Mouse (Mus musculus): ENCODE measurements around the gene Hdac10. TPM values are rescaled to one million over a fixed set of nuclear protein-coding genes. Genes with fewer than 3 reads are reported as not detected.
A peak's percentile ranks its signal among the peaks of the same experiment; 100 is the strongest.

Hdac10 gene
- polyA plus RNA-seq, 1 experiment from 2014 or later: 15.0 TPM

DNA sequence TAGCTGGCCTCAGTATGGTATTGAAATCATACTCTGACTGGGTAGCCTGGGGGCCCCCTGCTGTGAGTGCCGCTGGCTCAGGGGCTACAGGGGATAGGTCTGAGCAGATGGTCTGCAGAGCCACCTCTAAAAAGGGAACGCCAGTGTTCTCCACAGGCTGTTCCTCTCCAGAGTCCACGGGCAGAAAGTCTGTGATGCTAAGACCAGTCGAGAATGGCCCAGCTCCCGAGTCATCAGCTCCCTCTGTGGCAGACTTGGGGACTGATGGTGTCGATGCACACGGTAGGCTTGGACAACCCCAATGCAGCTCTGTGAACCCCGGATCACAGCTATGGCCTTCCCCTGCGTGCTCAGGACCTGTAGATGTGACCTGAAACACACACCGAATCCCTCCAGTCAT is 24.6 kb downstream of the Hdac10 start:
- H3K4me2 ChIP-seq (replicated peaks; ENCODE audit: low read depth, low read length): no peak overlapping the region
- WGBS: 88% methylated on average over 10 of the region's 10 CpGs
- no peaks in the 10 kb centered on the region for H3K9me3 ChIP-seq (ENCODE audit: control insufficient read depth, low read depth, low read length)
- H3K4me3 ChIP-seq (ENCODE audit: low read depth, low read length): no peak overlapping the region
- H3K27me3 ChIP-seq (ENCODE audit: control insufficient read depth, insufficient read depth, low read length): no peaks in the 10 kb centered on the region
- no peak for ATAC-seq (ENCODE audit: insufficient number of reproducible peaks, insufficient read depth, low FRiP score, low read depth)
- no peak overlapping the region for H3K9ac ChIP-seq (replicated peaks; ENCODE audit: low read depth, low read length)
- no peaks in the 10 kb centered on the region for H3K4me1 ChIP-seq (ENCODE audit: control insufficient read depth, insufficient read depth, low read length)
- peaks cover 77% of the 10 kb centered on the region for H3K36me3 ChIP-seq (ENCODE audit: control insufficient read depth, insufficient read depth, low read length)
- no peak overlapping the region for H3K27ac ChIP-seq (ENCODE audit: low read length)

DNA sequence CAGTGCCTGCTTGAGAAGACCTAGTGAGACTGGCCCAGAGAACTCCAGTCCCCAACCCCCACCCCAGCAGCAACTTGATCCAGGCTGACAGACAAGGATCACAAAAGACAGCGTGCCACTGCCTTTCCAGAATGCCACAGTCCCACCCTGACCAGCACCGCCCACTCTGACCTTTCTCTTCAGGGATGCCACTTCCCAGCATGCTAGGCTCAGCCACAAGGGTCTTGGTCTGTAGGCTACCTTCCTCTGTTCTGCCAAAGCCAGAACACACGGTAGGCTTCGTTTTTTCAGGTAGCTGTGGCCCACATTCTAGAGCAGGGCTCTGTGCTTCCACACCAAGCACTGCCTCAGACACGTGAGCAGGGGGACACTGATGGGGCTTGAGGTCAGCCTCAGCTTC is 25.9 kb downstream of the Hdac10 start:
- ATAC-seq (ENCODE audit: insufficient number of reproducible peaks, insufficient read depth, low FRiP score, low read depth): no peak
- Histone ChIP-seq H3K4me3 (ENCODE audit: low read depth, low read length) (no peak overlapping the region), H3K4me1 (ENCODE audit: control insufficient read depth, insufficient read depth, low read length) (no peaks in the 10 kb centered on the region), H3K4me2 (replicated peaks; ENCODE audit: low read depth, low read length) (no peak overlapping the region), H3K27me3 (ENCODE audit: control insufficient read depth, insufficient read depth, low read length) (no peaks in the 10 kb centered on the region), H3K36me3 (ENCODE audit: control insufficient read depth, insufficient read depth, low read length) (peaks cover 84% of the 10 kb centered on the region), H3K9ac (replicated peaks; ENCODE audit: low read depth, low read length) (no peak overlapping the region), H3K27ac (ENCODE audit: low read length) (no peak overlapping the region), H3K9me3 (ENCODE audit: control insufficient read depth, low read depth, low read length) (no peaks in the 10 kb centered on the region)
- WGBS: 80% methylated on average over 5 of the region's 5 CpGs

DNA sequence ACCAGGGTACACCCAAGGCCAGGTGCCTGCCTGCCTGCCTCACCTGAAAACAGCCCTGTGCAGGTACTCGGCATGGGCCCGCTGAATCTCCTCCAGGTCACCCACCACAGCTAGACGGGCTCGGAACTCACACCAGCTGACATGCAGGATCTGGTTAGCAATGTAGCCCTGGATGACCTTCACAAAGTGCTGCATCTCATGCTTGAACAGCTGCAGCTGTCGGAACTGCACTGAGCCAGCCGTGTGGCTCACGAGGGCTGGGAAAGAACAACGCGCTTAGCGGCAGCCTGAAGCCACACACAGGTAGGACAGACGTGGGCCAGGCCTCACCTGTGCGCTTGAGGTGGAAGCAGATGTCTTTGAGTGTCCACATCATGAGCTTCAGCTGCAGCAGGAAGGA is 27.7 kb downstream of the Hdac10 start:
- no peak for ATAC-seq (ENCODE audit: insufficient number of reproducible peaks, insufficient read depth, low FRiP score, low read depth)
- Histone ChIP-seq H3K27me3 (ENCODE audit: control insufficient read depth, insufficient read depth, low read length) (no peaks in the 10 kb centered on the region), H3K4me1 (ENCODE audit: control insufficient read depth, insufficient read depth, low read length) (no peaks in the 10 kb centered on the region), H3K9ac (replicated peaks; ENCODE audit: low read depth, low read length) (no peak overlapping the region), H3K9me3 (ENCODE audit: control insufficient read depth, low read depth, low read length) (no peaks in the 10 kb centered on the region), H3K36me3 (ENCODE audit: control insufficient read depth, insufficient read depth, low read length) (peaks cover 88% of the 10 kb centered on the region), H3K4me2 (replicated peaks; ENCODE audit: low read depth, low read length) (no peak overlapping the region), H3K4me3 (ENCODE audit: low read depth, low read length) (no peak overlapping the region), H3K27ac (ENCODE audit: low read length) (no peak overlapping the region)
- 88% methylated on average over 12 of the region's 12 CpGs for WGBS

DNA sequence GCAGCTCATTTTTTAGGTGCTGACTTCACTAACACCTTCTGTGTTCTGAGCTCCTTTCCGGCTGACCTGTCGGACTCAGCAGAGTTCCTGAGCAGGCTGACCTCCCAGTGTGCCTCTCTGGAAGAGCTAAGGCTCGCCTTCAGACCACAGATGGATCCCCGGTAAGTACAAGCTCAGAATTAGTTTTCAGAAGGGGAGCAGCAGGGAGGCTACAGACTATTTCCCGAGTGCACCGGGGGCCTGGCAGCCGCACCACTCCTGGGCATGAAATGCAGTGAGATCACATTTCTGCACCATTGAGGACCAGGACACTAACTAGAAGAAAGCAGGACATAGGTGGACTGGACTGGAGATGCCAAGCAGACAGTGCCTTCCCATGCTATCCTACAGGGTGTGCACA is 29.9 kb downstream of the Hdac10 start:
- 92% methylated on average over 7 of the region's 7 CpGs for WGBS

DNA sequence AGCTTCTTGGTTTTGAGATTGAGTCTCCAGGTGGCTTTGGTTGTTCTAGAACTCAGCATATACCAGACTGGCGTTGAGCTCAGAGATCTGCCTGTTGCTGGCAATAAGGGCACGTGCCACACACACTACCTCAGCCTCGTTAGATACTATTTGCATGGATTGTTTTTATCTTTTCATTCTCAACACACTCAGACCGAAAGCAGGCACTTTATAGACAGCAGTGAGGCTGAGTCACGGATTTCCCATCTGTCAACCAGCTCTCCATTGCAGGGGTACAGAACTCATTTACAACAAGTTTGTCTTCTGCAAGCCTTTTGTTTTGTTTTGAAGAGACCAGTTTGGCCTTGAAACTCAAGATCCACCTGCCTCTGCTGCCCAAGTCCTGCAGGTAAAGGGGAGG is 31.1 kb downstream of the Hdac10 start:
- WGBS: 92% methylated on average over 5 of the region's 5 CpGs
- Histone ChIP-seq H3K9me3 (ENCODE audit: control insufficient read depth, low read depth, low read length) (no peaks in the 10 kb centered on the region), H3K27ac (ENCODE audit: low read length) (no peak overlapping the region), H3K9ac (replicated peaks; ENCODE audit: low read depth, low read length) (no peak overlapping the region), H3K4me3 (ENCODE audit: low read depth, low read length) (no peak overlapping the region), H3K27me3 (ENCODE audit: control insufficient read depth, insufficient read depth, low read length) (no peaks in the 10 kb centered on the region), H3K36me3 (ENCODE audit: control insufficient read depth, insufficient read depth, low read length) (peaks cover 87% of the 10 kb centered on the region), H3K4me2 (replicated peaks; ENCODE audit: low read depth, low read length) (no peak overlapping the region), H3K4me1 (ENCODE audit: control insufficient read depth, insufficient read depth, low read length) (no peaks in the 10 kb centered on the region)
- ATAC-seq (ENCODE audit: insufficient number of reproducible peaks, insufficient read depth, low FRiP score, low read depth): no peak

More for the DNA sequence above, 29.9 kb downstream of the Hdac10 start:
- Histone ChIP-seq H3K36me3 (ENCODE audit: control insufficient read depth, insufficient read depth, low read length) (peaks cover 88% of the 10 kb centered on the region), H3K9me3 (ENCODE audit: control insufficient read depth, low read depth, low read length) (no peaks in the 10 kb centered on the region), H3K9ac (replicated peaks; ENCODE audit: low read depth, low read length) (no peak overlapping the region), H3K27ac (ENCODE audit: low read length) (no peak overlapping the region), H3K4me2 (replicated peaks; ENCODE audit: low read depth, low read length) (no peak overlapping the region), H3K4me1 (ENCODE audit: control insufficient read depth, insufficient read depth, low read length) (no peaks in the 10 kb centered on the region), H3K27me3 (ENCODE audit: control insufficient read depth, insufficient read depth, low read length) (no peaks in the 10 kb centered on the region), H3K4me3 (ENCODE audit: low read depth, low read length) (no peak overlapping the region)
- ATAC-seq (ENCODE audit: insufficient number of reproducible peaks, insufficient read depth, low FRiP score, low read depth): no peak

DNA sequence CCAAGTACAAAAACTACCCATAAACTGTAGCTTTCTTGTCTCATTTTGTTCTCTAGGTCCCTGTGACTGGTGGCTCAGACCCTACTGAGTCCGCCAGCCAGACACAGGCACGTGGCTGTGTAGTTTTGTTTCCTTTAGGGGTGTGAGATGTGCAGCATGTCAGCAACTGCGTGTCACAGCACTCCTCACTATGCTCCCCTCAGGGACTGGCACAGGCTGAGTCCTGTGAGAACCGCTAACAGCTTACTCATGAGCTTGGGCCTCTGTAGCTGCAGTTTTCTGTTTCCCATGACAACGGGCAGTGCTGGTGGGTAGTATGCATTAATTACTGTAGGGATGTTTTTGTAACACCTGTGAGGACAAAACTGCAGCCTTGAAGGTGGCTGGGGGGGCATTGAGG is 36.3 kb downstream of the Hdac10 start:
- Histone ChIP-seq H3K4me3 (ENCODE audit: low read depth, low read length) (no peak overlapping the region), H3K9ac (replicated peaks; ENCODE audit: low read depth, low read length) (no peak overlapping the region), H3K9me3 (ENCODE audit: control insufficient read depth, low read depth, low read length) (no peaks in the 10 kb centered on the region), H3K4me1 (ENCODE audit: control insufficient read depth, insufficient read depth, low read length) (peaks cover 6% of the 10 kb centered on the region; the same call in 1 of the 2 replicates), H3K4me2 (replicated peaks; ENCODE audit: low read depth, low read length) (no peak overlapping the region), H3K27me3 (ENCODE audit: control insufficient read depth, insufficient read depth, low read length) (no peaks in the 10 kb centered on the region), H3K27ac (ENCODE audit: low read length) (no peak overlapping the region), H3K36me3 (ENCODE audit: control insufficient read depth, insufficient read depth, low read length) (peaks cover 45% of the 10 kb centered on the region)
- ATAC-seq (ENCODE audit: insufficient number of reproducible peaks, insufficient read depth, low FRiP score, low read depth): no peak
- 78% methylated on average over 5 of the region's 5 CpGs for WGBS

DNA sequence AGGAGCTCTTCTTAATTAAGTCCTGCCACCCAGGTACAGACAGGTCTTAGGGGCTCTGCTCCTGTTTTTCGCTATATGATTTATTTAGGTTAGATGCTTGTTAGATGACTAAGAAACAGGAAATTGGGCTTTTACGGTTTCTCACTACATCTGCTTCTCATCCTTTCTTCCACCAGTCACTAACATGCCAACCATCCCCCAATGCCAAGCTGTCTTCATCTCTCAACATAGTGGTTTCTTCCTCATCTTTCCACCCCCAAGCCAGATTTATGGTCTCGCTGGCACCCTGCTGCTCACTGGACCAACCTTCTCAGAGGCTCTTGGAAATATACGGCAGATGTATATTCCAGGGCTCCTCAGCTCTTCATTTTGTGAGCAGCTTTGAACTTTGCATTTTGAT is 37.8 kb downstream of the Hdac10 start:
- H3K36me3 ChIP-seq (ENCODE audit: control insufficient read depth, insufficient read depth, low read length): peaks cover 36% of the 10 kb centered on the region
- H3K27ac ChIP-seq (ENCODE audit: low read length): no peak overlapping the region
- peaks cover 6% of the 10 kb centered on the region; the same call in 1 of the 2 replicates for H3K4me1 ChIP-seq (ENCODE audit: control insufficient read depth, insufficient read depth, low read length)
- no peak for ATAC-seq (ENCODE audit: insufficient number of reproducible peaks, insufficient read depth, low FRiP score, low read depth)
- H3K4me3 ChIP-seq (ENCODE audit: low read depth, low read length): no peak overlapping the region
- no peak overlapping the region for H3K9ac ChIP-seq (replicated peaks; ENCODE audit: low read depth, low read length)
- no peak overlapping the region for H3K4me2 ChIP-seq (replicated peaks; ENCODE audit: low read depth, low read length)
- WGBS: 83% methylated on average over 4 of the region's 4 CpGs
- no peaks in the 10 kb centered on the region for H3K27me3 ChIP-seq (ENCODE audit: control insufficient read depth, insufficient read depth, low read length)
- H3K9me3 ChIP-seq (ENCODE audit: control insufficient read depth, low read depth, low read length): no peaks in the 10 kb centered on the region

DNA sequence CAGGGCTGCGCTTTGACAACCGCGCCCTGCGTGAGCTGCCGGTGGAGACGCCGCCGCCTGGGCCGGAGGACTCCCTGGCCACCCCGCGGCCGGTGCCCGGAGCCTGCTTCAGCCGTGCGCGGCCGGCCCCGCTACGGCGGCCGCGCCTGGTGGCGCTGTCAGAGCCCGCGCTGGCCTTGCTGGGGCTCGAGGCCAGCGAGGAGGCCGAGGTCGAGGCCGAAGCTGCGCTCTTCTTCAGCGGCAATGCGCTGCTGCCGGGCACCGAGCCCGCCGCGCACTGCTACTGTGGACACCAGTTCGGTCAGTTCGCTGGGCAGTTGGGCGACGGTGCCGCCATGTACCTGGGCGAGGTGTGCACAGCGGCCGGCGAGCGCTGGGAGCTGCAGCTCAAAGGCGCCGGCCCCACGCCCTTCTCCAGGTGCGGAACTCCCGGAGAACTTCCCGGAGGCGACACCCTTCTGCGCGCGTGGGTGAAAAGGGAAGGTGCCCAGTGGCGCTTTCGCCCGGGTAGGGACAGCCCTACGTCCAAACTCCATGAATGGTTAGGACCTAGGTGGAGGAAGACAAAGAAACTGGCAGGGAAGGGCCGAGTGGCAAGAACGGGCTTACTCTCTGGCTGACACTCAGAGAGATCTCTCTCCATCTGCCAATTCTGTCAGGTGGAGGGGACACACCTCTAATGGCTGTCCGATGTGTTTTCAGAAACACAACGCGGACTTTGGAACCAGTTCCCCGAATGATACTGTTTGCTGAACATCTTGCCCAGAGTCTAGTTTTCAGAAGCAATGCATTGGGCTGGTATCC is 39.0 kb downstream of the Hdac10 start:
- Histone ChIP-seq H3K36me3 (ENCODE audit: control insufficient read depth, insufficient read depth, low read length) (peaks cover 36% of the 10 kb centered on the region), H3K4me1 (ENCODE audit: control insufficient read depth, insufficient read depth, low read length) (peaks cover 6% of the 10 kb centered on the region; the same call in 1 of the 2 replicates), H3K4me2 (replicated peaks; ENCODE audit: low read depth, low read length) (peak overlapping the region; percentile 94), H3K27ac (ENCODE audit: low read length) (peak overlapping the region; percentile 33; the same call in 1 of the 2 replicates), H3K9me3 (ENCODE audit: control insufficient read depth, low read depth, low read length) (no peaks in the 10 kb centered on the region), H3K9ac (replicated peaks; ENCODE audit: low read depth, low read length) (peak overlapping the region; percentile 90), H3K4me3 (ENCODE audit: low read depth, low read length) (peak overlapping the region; percentile 98), H3K27me3 (ENCODE audit: control insufficient read depth, insufficient read depth, low read length) (no peaks in the 10 kb centered on the region)
- WGBS: 3% methylated on average over 68 of the region's 68 CpGs
- ATAC-seq (ENCODE audit: insufficient number of reproducible peaks, insufficient read depth, low FRiP score, low read depth): peak; percentile 39

Measured in stomach, embryonic 14.5 days (tissue).